8 mouse cellular contexts compared by ENCODE assay signal in genomic region chr15:4026231-4026773, GRCm38 (mm10). TPM values are rescaled to one million over a fixed set of nuclear protein-coding genes. Genes with fewer than 3 reads are reported as not detected.
DNase-seq lines count a peak whose midpoint lies in the region; ATAC-seq and TF ChIP-seq lines count a peak whose summit lies in the region.

Oxct1 (plus strand) TSS chr15:4026383.

- peak; percentile 95 for ATAC-seq in neural tube, embryonic 11.5 days (ENCODE audit: insufficient read depth, low FRiP score, low TSS enrichment)
- ATAC-seq in embryonic facial prominence, embryonic 11.5 days (replicated peaks; ENCODE audit: insufficient number of reproducible peaks, low FRiP score, low TSS enrichment, low read depth) = peak; percentile 96
- peak; percentile 85 for ATAC-seq in granulocyte monocyte progenitor cell, adult 5-6 weeks (replicated peaks; ENCODE audit: poor library complexity, severe bottlenecking)
- peak; percentile 97 for ATAC-seq in midbrain, embryonic 13.5 days

- H3K36me3 ChIP-seq in neural tube, embryonic 11.5 days (ENCODE audit: control insufficient read depth, insufficient read depth, low read length) = no peaks in the 10 kb centered on the region
- H3K36me3 ChIP-seq in embryonic facial prominence, embryonic 11.5 days (replicated peaks; ENCODE audit: control insufficient read depth, insufficient read depth, low read depth, low read length) = no peaks in the 10 kb centered on the region
- H3K36me3 ChIP-seq in limb, embryonic 10.5 days = no peaks in the 10 kb centered on the region
- no peaks in the 10 kb centered on the region for H3K36me3 ChIP-seq in midbrain, embryonic 13.5 days
- H3K36me3 ChIP-seq in spleen, adult 2 months (ENCODE audit: control insufficient read depth, insufficient read depth, low read length) = no peaks in the 10 kb centered on the region

- peak; percentile 59; the same call in 1 of the 2 replicates for TF ChIP-seq CTCF in spleen, adult 2 months (IDR thresholded peaks at IDR 0.05; ENCODE audit: extremely low read depth, insufficient read depth, insufficient read length, insufficient replicate concordance)

- no peak for TF ChIP-seq POLR2A in spleen, adult 2 months (IDR thresholded peaks at IDR 0.05; ENCODE audit: low read depth, low read length)

- peak within 1 kb of the TSS; percentile 81 for H3K9ac ChIP-seq in neural tube, embryonic 11.5 days (ENCODE audit: low read length)
- H3K9ac ChIP-seq in embryonic facial prominence, embryonic 11.5 days (replicated peaks; ENCODE audit: low read length) = peak within 1 kb of the TSS; percentile 86
- peak within 1 kb of the TSS; percentile 89 for H3K9ac ChIP-seq in midbrain, embryonic 13.5 days (replicated peaks)

- peak; percentile 91 for DNase-seq in neural tube, embryonic 11.5 days (ENCODE audit: low spot score)
- no peak for DNase-seq in neural tube, embryonic 10.5 days (ENCODE audit: extremely low spot score, low spot score)
- peak; percentile 91 for DNase-seq in embryonic facial prominence, embryonic 11.5 days (ENCODE audit: low spot score)
- peak; percentile 96 for DNase-seq in kidney, adult 11 months
- DNase-seq in limb, embryonic 10.5 days (ENCODE audit: low spot score) = peak; percentile 87
- DNase-seq in spleen, adult 2 months (ENCODE audit: low read depth in 1 of 2, low spot score in 2 of 2) = peak; percentile 65 to 78

- H3K4me3 ChIP-seq in neural tube, embryonic 11.5 days (ENCODE audit: low read depth, low read length) = peak within 1 kb of the TSS; percentile 77
- peak within 1 kb of the TSS; percentile 77 for H3K4me3 ChIP-seq in embryonic facial prominence, embryonic 11.5 days (ENCODE audit: low read depth, low read length)
- H3K4me3 ChIP-seq in limb, embryonic 10.5 days = peak within 1 kb of the TSS; percentile 83
- peak within 1 kb of the TSS; percentile 83 for H3K4me3 ChIP-seq in midbrain, embryonic 13.5 days (replicated peaks)
- H3K4me3 ChIP-seq in spleen, adult 2 months (ENCODE audit: extremely low read depth, insufficient read depth, insufficient read length) = peak within 1 kb of the TSS; percentile 87

- H3K4me2 ChIP-seq in neural tube, embryonic 11.5 days (ENCODE audit: low read depth) = peak within 1 kb of the TSS; percentile 79
- peak within 1 kb of the TSS; percentile 73 for H3K4me2 ChIP-seq in embryonic facial prominence, embryonic 11.5 days (ENCODE audit: low read depth, low read length)
- peak within 1 kb of the TSS; percentile 67 for H3K4me2 ChIP-seq in midbrain, embryonic 13.5 days (replicated peaks)

- under 1% methylated on average over 45 of the region's 45 CpGs for WGBS in neural tube, embryonic 11.5 days
- under 1% methylated on average over 45 of the region's 45 CpGs for WGBS in embryonic facial prominence, embryonic 11.5 days
- under 1% methylated on average over 45 of the region's 45 CpGs for WGBS in limb, embryonic 10.5 days
- under 1% methylated on average over 45 of the region's 45 CpGs for WGBS in midbrain, embryonic 13.5 days
- 2% methylated on average over 45 of the region's 45 CpGs for WGBS in spleen, adult 2 months

- H3K27me3 ChIP-seq in neural tube, embryonic 11.5 days (ENCODE audit: control insufficient read depth, insufficient read depth, low read length) = no peaks in the 10 kb centered on the region
- no peaks in the 10 kb centered on the region for H3K27me3 ChIP-seq in embryonic facial prominence, embryonic 11.5 days (ENCODE audit: control insufficient read depth, insufficient read depth, low read length)
- no peaks in the 10 kb centered on the region for H3K27me3 ChIP-seq in limb, embryonic 10.5 days (ENCODE audit: low read depth, poor library complexity, severe bottlenecking)
- no peaks in the 10 kb centered on the region for H3K27me3 ChIP-seq in midbrain, embryonic 13.5 days
- H3K27me3 ChIP-seq in spleen, adult 2 months (ENCODE audit: control insufficient read depth, insufficient read depth, low read length) = no peaks in the 10 kb centered on the region

- H3K9me3 ChIP-seq in neural tube, embryonic 11.5 days (ENCODE audit: control insufficient read depth, low read length) = no peaks in the 10 kb centered on the region
- no peaks in the 10 kb centered on the region for H3K9me3 ChIP-seq in embryonic facial prominence, embryonic 11.5 days (replicated peaks; ENCODE audit: control insufficient read depth, low read length)
- H3K9me3 ChIP-seq in limb, embryonic 10.5 days (replicated peaks) = no peaks in the 10 kb centered on the region
- no peaks in the 10 kb centered on the region for H3K9me3 ChIP-seq in midbrain, embryonic 13.5 days

- 0 out of 2 replicates have a peak, but pooled peaks cover 3% of the 10 kb centered on the region for H3K4me1 ChIP-seq in neural tube, embryonic 11.5 days (ENCODE audit: control insufficient read depth, insufficient read depth, low read length)
- H3K4me1 ChIP-seq in embryonic facial prominence, embryonic 11.5 days (ENCODE audit: control insufficient read depth, insufficient read depth, low read length) = no peaks in the 10 kb centered on the region
- peaks cover 11% of the 10 kb centered on the region; the same call in 1 of the 2 replicates for H3K4me1 ChIP-seq in limb, embryonic 10.5 days
- H3K4me1 ChIP-seq in midbrain, embryonic 13.5 days (replicated peaks) = peaks cover 16% of the 10 kb centered on the region
- H3K4me1 ChIP-seq in spleen, adult 2 months (ENCODE audit: control insufficient read depth, insufficient read depth, insufficient read length) = peaks cover 4% of the 10 kb centered on the region; the same call in 1 of the 2 replicates

- H3K27ac ChIP-seq in neural tube, embryonic 11.5 days (ENCODE audit: low read depth, low read length) = peak within 1 kb of the TSS; percentile 76
- peak within 1 kb of the TSS; percentile 92 for H3K27ac ChIP-seq in embryonic facial prominence, embryonic 11.5 days (replicated peaks; ENCODE audit: low read depth, low read length)
- peak within 1 kb of the TSS; percentile 90 for H3K27ac ChIP-seq in limb, embryonic 10.5 days
- H3K27ac ChIP-seq in midbrain, embryonic 13.5 days = peak within 1 kb of the TSS; percentile 96
- peak within 1 kb of the TSS; percentile 86 for H3K27ac ChIP-seq in spleen, adult 2 months (ENCODE audit: insufficient read depth, low read length)

RNA-seq across cellular contexts. Expression of gene Oxct1, which starts in this region (rescaled TPM):
- 163 and 172 TPM in 2 replicates for polyA plus RNA-seq in neural tube, embryonic 11.5 days (2014; fragmentation: Nextera tagmentation; extraction: Ambion mirVana)
- polyA plus RNA-seq in embryonic facial prominence, embryonic 11.5 days (2014; fragmentation: Nextera tagmentation; extraction: Ambion mirVana) = 191 and 215 TPM in 2 replicates
- 65.6 and 66.0 TPM in 2 replicates for total RNA-seq in granulocyte monocyte progenitor cell, adult 5-6 weeks (2014; fragmentation: Nextera tagmentation)
- 262 and 276 TPM in 2 replicates for total RNA-seq in granulocyte monocyte progenitor cell, adult 5-6 weeks (2017)
- polyA plus RNA-seq in limb, embryonic 10.5 days (2016; fragmentation: Nextera tagmentation; extraction: Ambion mirVana) = 79.0 and 116 TPM in 2 replicates
- polyA plus RNA-seq in midbrain, embryonic 13.5 days (2015; fragmentation: Nextera tagmentation; extraction: Ambion mirVana) = 211 and 247 TPM in 2 replicates
- 17.4 and 17.9 TPM in 2 replicates for polyA plus RNA-seq in spleen, adult 2 months (2012; rRNA removed)
